Mouse (Mus musculus): Measurements from ENCODE around the gene Olfr202.
"Not testable (repeated sequence)": the region's sequence is repeated elsewhere in the genome, so short reads cannot be mapped to it uniquely, and the experiment has no call there.

The Olfr202 gene

DNA sequence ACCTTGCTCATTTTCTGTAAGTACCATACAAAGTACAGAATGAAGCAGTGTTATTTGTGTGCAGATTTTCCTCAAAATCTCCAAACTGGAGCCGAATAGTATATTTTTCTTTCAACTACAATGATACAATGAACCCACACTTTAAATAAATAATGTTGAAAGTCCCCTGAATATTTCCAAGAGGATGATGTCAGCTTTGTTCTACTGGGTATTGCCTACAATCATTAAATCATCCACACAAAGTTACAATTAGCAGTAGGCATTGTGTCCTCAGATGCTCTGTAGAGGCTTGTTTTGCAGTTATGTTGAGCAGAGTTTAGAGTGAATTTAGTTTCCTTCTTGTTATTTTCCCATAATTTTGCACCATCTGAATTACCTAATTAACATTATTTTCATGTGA is at the start of gene Olfr202:
Gene Olfr202 (minus strand): TSS at position 101 of the 400 bp plus-strand sequence.
- DNase-seq = no peak

DNA sequence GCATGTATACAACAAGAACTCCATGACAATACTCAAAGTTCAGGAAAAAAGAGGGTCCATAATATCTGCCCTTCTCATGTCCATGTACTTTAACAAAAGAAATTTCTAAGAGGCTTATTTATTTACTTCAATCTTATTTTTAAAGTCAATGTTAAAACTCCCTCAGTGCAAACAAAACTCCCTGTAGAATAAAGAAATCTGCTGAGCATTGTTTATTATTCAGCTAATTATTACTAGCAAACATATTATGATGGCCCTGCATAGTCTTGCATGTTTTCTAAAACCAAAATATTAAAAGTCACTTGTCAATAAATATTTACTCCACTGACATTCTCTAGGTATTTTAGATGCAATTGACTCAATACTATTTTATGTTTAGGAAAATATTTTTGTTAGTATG is 44.4 kb upstream of the Olfr202 start, which contains the start of gene Olfr205:
Gene Olfr205 (minus strand): TSS at position 101 of the 400 bp plus-strand sequence.
- DNase-seq = no peak

DNA sequence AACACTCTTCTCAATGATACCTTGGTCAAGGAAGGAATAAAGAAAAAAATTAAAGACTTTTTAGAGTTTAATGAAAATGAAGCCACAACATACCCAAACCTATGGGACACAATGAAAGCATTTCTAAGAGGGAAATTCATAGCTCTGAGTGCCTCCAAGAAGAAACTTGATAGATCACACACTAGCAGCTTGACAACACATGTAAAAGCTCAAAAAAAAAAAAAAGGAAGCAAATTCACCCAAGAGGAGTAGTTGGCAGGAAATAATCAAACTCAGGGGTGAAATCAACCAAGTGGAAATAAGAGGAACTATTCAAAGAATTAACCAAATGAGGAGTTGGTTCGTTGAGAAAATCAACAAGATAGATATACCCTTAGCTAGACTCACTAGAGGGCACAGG is 36.7 kb upstream of the Olfr202 start:
- DNase-seq = not testable (repeated sequence)

DNA sequence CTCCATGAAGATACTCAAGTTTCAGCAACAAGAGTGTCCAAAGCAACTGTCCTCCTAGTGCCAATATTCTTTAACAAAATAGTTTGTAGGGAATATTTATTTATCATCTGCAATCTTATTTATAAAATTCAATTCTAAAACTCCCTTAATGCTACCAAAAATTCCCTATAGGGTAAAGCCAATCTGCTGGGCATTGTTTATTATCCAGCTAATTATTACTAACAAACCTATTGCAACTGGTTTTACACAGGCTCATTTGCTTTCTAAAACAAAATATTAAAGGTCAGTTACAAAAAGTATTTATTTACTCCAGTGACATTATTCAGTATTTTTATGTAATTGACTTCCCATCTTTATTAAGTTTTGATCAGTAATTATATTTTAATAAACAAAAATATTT is 31.6 kb upstream of the Olfr202 start, which contains the start of gene Olfr204:
Gene Olfr204 (minus strand): TSS at position 101 of the 400 bp plus-strand sequence.
- no peak for DNase-seq

DNA sequence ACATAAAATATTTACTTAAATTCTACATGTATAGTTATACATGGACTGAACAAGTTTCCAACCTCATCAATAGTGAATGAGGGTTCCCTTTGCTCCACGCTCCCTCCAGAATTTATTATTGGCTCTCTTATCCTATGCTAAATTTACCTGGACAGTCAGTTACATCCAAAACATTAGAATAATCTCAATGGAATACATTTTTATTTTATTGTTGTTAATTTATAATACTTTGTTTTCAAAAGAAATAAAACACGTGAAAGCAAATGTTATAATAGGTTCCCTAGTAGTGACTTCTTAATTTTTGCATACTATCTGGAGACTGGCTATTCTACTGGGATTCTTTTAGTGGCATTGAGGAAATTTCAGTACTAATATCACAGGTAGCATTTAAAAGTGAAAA is 12.0 kb upstream of the Olfr202 start, which contains the start of gene Olfr203:
Gene Olfr203 (plus strand): TSS at position 301 of the 400 bp plus-strand sequence.
- DNase-seq = no peak

- DNase-seq = not testable (repeated sequence)
Observed at GRCm38 (mm10) chr16:59287576-59287975, 983 bp upstream of the Olfr202 start.

DNA sequence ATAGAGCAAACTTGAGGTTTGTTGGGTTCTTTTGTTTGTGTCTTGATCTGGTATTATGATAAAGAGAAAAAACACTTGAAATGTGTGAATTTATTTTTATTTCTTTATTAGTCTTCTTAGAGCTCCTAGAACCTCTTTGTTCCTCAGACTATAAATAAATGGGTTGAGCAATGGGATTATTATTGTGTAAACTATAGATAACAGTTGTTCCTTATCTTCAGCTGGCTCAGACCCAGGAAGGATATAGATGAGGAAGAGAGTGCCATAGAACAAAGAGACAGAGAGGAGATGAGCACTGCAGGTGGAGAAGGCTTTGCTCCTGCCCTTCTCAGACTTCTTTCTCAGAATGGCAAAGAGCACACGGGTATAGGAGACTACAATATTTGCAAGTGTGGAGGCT is 3.1 kb downstream of the Olfr202 start:
- no peak for DNase-seq

DNA sequence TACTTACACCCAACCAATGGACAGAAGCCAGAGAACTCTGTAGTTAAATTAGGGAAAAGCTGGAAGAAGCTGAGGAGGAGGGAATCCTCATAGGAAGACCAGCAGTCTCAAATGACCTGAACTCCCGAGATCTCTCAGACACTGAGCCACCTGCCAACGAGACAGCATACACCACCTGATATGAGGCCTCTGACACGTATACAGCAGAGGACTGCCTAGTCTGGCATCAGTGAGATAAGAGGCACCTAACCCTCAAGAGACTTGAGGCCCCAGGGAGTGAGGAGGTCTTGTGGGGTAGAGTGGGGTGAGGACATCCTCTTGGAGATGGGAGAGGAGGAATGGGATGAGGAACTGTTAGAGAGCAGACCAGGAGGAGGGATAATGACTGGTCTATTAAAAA is 6.1 kb downstream of the Olfr202 start:
- no peak for DNase-seq

GRCm38 (mm10) chr16:59272532-59272931 is 14.1 kb downstream of the Olfr202 start, which contains the start of gene Olfr201:
TSS of gene Olfr201 (minus strand) at chr16:59272632.
- DNase-seq = not testable (repeated sequence)

GRCm38 (mm10) chr16:59269097-59269496 is 17.5 kb downstream of the Olfr202 start:
- not testable (repeated sequence) for DNase-seq

DNA sequence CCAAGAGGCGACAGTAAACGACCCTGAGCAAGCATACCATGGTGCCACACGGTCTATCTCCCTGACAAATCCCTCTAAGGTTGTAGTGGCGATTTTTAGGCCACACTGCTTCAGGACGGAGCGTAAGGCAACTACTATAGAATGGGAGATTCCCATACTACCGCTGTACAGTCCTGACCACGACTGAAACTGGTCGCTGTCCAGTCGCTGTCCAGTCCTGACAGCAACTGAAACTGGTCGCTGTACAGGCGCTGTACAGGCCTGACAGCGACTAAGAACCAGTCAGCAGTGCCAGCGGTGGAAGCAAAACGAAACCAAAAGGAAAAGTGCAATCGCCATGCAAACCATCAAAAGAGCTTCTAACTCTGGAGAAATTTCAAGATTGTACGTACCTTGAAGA is 36.9 kb downstream of the Olfr202 start:
- no peak for DNase-seq

Measured in cerebellum, postnatal 36 days (tissue).